Mouse (Mus musculus) myocyte (in vitro differentiated cells): ENCODE results near the gene Mettl5.
A peak's percentile ranks its signal among the peaks of the same experiment; 100 is the strongest.

Source experiments
- CEBPB ChIP-seq: IDR thresholded peaks from 2 replicates; pipeline ENCODE4 v1.6.1; 2011; ENCODE audit warnings: mild to moderate bottlenecking, moderate library complexity; ENCODE audit not compliant: poor library complexity, insufficient read depth, severe bottlenecking
- MAX ChIP-seq: IDR thresholded peaks from one replicate; pipeline ENCODE4 v1.6.1; 2011; ENCODE audit warnings: low read depth, mild to moderate bottlenecking, control low read depth
- MYOG ChIP-seq, 3 experiments: IDR thresholded peaks; one replicate each; pipeline ENCODE4 v1.6.1; 2011; ENCODE audit warnings: control low read depth in 2 of 3, low read depth in 2 of 3, mild to moderate bottlenecking in 2 of 3; ENCODE audit not compliant: insufficient read length in 2 of 3, control insufficient read depth in 1 of 3, insufficient read depth in 1 of 3
- POLR2A ChIP-seq: IDR thresholded peaks from one replicate; pipeline ENCODE4 v1.6.1; 2011; ENCODE audit warnings: low read depth, mild to moderate bottlenecking, control low read depth, moderate library complexity; ENCODE audit not compliant: insufficient read length
- POLR2AphosphoS2 ChIP-seq: IDR thresholded peaks from one replicate; pipeline ENCODE4 v1.6.1; 2011; ENCODE audit warnings: low read depth, control low read depth; ENCODE audit not compliant: insufficient read length
- REST ChIP-seq: IDR thresholded peaks from one replicate; pipeline ENCODE4 v1.6.1; 2011; ENCODE audit warnings: mild to moderate bottlenecking, control low read depth, moderate library complexity; ENCODE audit not compliant: insufficient read depth, insufficient read length
- SRF ChIP-seq: IDR thresholded peaks from one replicate; pipeline ENCODE4 v1.6.1; 2011; ENCODE audit warnings: low read depth; ENCODE audit not compliant: control insufficient read depth, insufficient read length
- TCF12 ChIP-seq: IDR thresholded peaks from one replicate; pipeline ENCODE4 v1.6.1; 2011; ENCODE audit warnings: mild to moderate bottlenecking, control low read depth; ENCODE audit not compliant: poor library complexity, insufficient read depth, severe bottlenecking
- USF1 ChIP-seq: IDR thresholded peaks from one replicate; pipeline ENCODE4 v1.6.1; 2011; ENCODE audit warnings: low read depth, mild to moderate bottlenecking, control low read depth, moderate library complexity

DNA sequence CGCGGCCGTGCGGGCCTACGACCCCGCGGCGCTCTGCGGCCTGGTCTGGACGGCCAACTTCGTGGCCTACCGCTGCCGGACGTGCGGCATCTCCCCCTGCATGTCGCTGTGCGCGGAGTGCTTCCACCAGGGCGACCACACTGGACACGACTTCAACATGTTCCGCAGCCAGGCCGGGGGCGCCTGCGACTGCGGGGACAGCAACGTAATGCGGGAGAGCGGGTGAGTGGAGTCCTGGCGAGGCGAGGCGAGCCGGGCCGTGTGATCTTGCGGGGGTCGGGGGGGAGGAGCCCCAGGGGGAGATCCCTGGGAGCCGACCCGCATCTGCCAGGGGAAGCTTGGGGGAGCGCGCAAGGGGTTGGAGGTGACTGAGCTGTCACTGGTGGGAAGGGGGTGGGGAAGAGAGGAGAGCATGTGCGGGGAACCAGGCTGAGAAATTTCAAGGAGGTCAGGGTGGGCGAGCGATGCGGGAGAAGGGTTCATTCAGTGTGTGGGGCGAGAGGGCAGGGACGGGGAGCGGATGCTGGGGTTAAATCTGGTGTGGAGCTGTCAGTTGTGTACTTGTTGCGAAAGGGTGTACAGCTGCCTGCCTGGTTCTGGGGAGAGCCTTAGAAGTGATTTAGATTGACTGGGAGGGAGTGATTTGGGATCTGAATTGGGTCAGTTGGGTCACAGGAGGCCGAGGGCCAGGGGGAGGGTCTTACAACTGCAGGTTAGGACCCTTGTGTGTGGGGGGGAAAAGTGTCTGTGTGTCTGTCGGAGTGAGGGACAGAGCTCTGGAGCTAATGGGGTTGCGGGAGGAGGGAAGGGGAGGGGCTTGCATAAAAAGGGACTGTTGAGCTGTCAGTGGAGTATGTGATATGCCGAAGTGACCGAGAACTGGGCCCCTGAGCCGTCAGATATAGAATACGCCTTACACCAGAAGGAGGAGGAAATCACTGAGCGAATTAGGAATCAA is 12.5 kb upstream of the Mettl5 start:
- TF ChIP-seq POLR2A: peak; percentile 32
- peak in 1 of 3 experiments; percentile 21 for TF ChIP-seq MYOG (IDR thresholded peaks at IDR 0.05; ENCODE audit: control insufficient read depth in 1 of 3, insufficient read depth in 1 of 3, insufficient read length in 2 of 3, low read depth in 2 of 3)
- no peak for TF ChIP-seq REST
- TF ChIP-seq MAX: no peak
- no peak for TF ChIP-seq SRF
- no peak for TF ChIP-seq USF1
- peak; percentile 55; the same call in 1 of the 2 replicates for TF ChIP-seq CEBPB
- TF ChIP-seq POLR2AphosphoS2: no peak
- TF ChIP-seq TCF12: no peak
